ENCODE assay signal across 30 mouse cellular contexts in the genomic region with DNA sequence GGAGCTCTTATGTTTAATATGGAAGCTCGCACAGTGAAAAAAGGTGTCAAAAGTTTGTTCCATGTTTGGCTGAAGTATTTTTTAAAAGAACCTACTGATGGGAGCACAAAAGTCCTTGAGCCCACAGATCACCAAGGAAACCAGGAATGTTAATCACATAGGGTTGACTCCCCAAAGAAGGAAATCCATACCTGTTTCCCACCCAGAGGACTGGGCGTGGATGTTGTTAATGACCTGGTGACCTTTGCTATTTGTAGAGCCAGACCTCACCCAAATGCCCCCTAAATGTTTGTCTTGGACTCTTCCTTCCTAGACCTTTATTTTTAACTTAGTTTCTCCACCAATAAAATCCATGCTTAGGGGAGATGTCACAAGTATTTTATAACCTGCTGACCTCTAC. TPM values are rescaled to one million over a fixed set of nuclear protein-coding genes. Genes with fewer than 3 reads are reported as not detected.
"Had no signal": no experiment of that assay in that cellular context is flagged by ENCODE, and none has a peak within 500 bp of the region (broad histone marks: within the 10 kb centered on the region; RNA-seq: fewer than 3 reads in every experiment).

No protein-coding gene starts in this region.

- H3K9me3 ChIP-seq: limb, embryonic 15.5 days; liver, embryonic 12.5 days had no signal

- ATAC-seq: hindbrain, postnatal 0 days; intestine, embryonic 16.5 days; liver, embryonic 12.5 days had no signal

- DNase-seq: gastrocnemius, adult 2 months; gastrocnemius, postnatal 14 days; gastrocnemius, postnatal 36 days; heart, adult 18-20 months; heart, postnatal 14 days; heart, postnatal 36 days; kidney, adult 18-20 months; kidney, adult 8-10 months; kidney, postnatal 10 days; kidney, postnatal 36 days; layer of hippocampus, adult 9-11 months; layer of hippocampus, postnatal 36 days; left cerebral cortex, postnatal 4 days had no signal

- H3K27ac ChIP-seq: gastrocnemius, adult 2 months; heart, embryonic 10.5 days; heart, embryonic 13.5 days; heart, embryonic 15.5 days; hindbrain, embryonic 13.5 days; hindbrain, embryonic 15.5 days; hindbrain, postnatal 0 days; limb, embryonic 13.5 days; limb, embryonic 15.5 days; liver, embryonic 12.5 days; liver, embryonic 14.5 days had no signal

- H3K4me3 ChIP-seq: gastrocnemius, adult 2 months; heart, embryonic 10.5 days; heart, embryonic 13.5 days; heart, embryonic 15.5 days; hindbrain, embryonic 13.5 days; hindbrain, embryonic 15.5 days; limb, embryonic 13.5 days; limb, embryonic 15.5 days; liver, embryonic 12.5 days had no signal

- H3K27me3 ChIP-seq: hindbrain, embryonic 15.5 days; limb, embryonic 15.5 days had no signal

- H3K9ac ChIP-seq: heart, embryonic 13.5 days; heart, embryonic 15.5 days; hindbrain, embryonic 13.5 days; hindbrain, embryonic 15.5 days; limb, embryonic 13.5 days; limb, embryonic 15.5 days; liver, embryonic 12.5 days; liver, embryonic 14.5 days had no signal

- H3K4me2 ChIP-seq: heart, embryonic 13.5 days; heart, embryonic 15.5 days; hindbrain, embryonic 13.5 days; hindbrain, embryonic 15.5 days; limb, embryonic 13.5 days; limb, embryonic 15.5 days; liver, embryonic 12.5 days had no signal

RNA-seq across cellular contexts. Expression of gene 1700007K13Rik, which starts 4.5 kb away (rescaled TPM):
- total RNA-seq: gastrocnemius, postnatal 36 days; heart, postnatal 14 days; heart, postnatal 36 days; hematopoietic stem cell, adult 5-6 weeks had no signal
- polyA plus RNA-seq: intestine, embryonic 16.5 days; large intestine, adult 2 months; liver, adult 2 months; liver, embryonic 12.5 days; liver, embryonic 14.5 days had no signal

RNA-seq across cellular contexts. Expression of gene Gbgt1, which starts 26.1 kb away (rescaled TPM):
- total RNA-seq: hematopoietic stem cell, adult 5-6 weeks had no signal
- polyA plus RNA-seq: heart, postnatal 0 days; limb, embryonic 11.5 days had no signal

RNA-seq across cellular contexts. Expression of gene Gm10134, which starts 35.3 kb away (rescaled TPM):
- total RNA-seq: gastrocnemius, postnatal 36 days; hematopoietic stem cell, adult 5-6 weeks; hindbrain, postnatal 0 days; layer of hippocampus, postnatal 14 days; left cerebral cortex, postnatal 4 days; liver, adult 2 months had no signal
- polyA plus RNA-seq: heart, embryonic 10.5 days; limb, embryonic 11.5 days; liver, adult 2 months; liver, embryonic 14.5 days had no signal
